8 mouse cellular contexts compared by ENCODE assay signal in genomic region chr1:132298801-132299464, GRCm38 (mm10). TPM values are rescaled to one million over a fixed set of nuclear protein-coding genes. Genes with fewer than 3 reads are reported as not detected.
A peak's percentile ranks its signal among the peaks of the same experiment; 100 is the strongest.
DNase-seq lines count a peak whose midpoint lies in the region; ATAC-seq lines count a peak whose summit lies in the region.

No protein-coding gene starts in this region.

- H3K4me3 ChIP-seq in heart, embryonic 10.5 days = peak overlapping the region; percentile 78
- H3K4me3 ChIP-seq in kidney, embryonic 14.5 days (ENCODE audit: low read length) = peak overlapping the region; percentile 58

- H3K27me3 ChIP-seq in heart, embryonic 10.5 days (ENCODE audit: insufficient read depth, poor library complexity, severe bottlenecking) = peaks cover 89% of the 10 kb centered on the region
- H3K27me3 ChIP-seq in kidney, embryonic 14.5 days (ENCODE audit: control insufficient read depth, insufficient read depth, low read length) = peaks cover 21% of the 10 kb centered on the region

- H3K27ac ChIP-seq in heart, embryonic 10.5 days = peak overlapping the region; percentile 86
- H3K27ac ChIP-seq in kidney, embryonic 14.5 days (ENCODE audit: low read depth, low read length) = no peak overlapping the region

- H3K4me1 ChIP-seq in heart, embryonic 10.5 days = peaks cover 20% of the 10 kb centered on the region
- peaks cover 4% of the 10 kb centered on the region; the same call in 1 of the 2 replicates for H3K4me1 ChIP-seq in kidney, embryonic 14.5 days (ENCODE audit: control insufficient read depth, insufficient read depth, low read length)

- no peaks in the 10 kb centered on the region for H3K9me3 ChIP-seq in heart, embryonic 10.5 days
- no peaks in the 10 kb centered on the region for H3K9me3 ChIP-seq in kidney, embryonic 14.5 days (ENCODE audit: control insufficient read depth, low read length)

- peak; percentile 65 for ATAC-seq in kidney, embryonic 14.5 days (ENCODE audit: low FRiP score, low TSS enrichment)

- peak overlapping the region; percentile 99 for H3K4me2 ChIP-seq in kidney, embryonic 14.5 days (replicated peaks; ENCODE audit: low read depth, low read length)

- H3K36me3 ChIP-seq in heart, embryonic 10.5 days = no peaks in the 10 kb centered on the region
- no peaks in the 10 kb centered on the region for H3K36me3 ChIP-seq in kidney, embryonic 14.5 days (ENCODE audit: control insufficient read depth, insufficient read depth, low read length)

- peak overlapping the region; percentile 60 for H3K9ac ChIP-seq in kidney, embryonic 14.5 days (ENCODE audit: low read depth, low read length)

- DNase-seq in ovary, postnatal 36 days (ENCODE audit: low spot score) = peak; percentile 53
- no peak for DNase-seq in ovary, postnatal 14 days (ENCODE audit: low spot score)
- peak; percentile 38 to 76 for DNase-seq in cerebellum, adult 18-20 months
- no peak for DNase-seq in heart, embryonic 10.5 days (ENCODE audit: low spot score)
- peak; percentile 58 for DNase-seq in lung, postnatal 10 days
- peak; percentile 50 for DNase-seq in right cerebral cortex, postnatal 4 days
- DNase-seq in layer of hippocampus, postnatal 25 days (ENCODE audit: extremely low spot score in 1 of 2, low spot score in 1 of 2) = no peak

- 3% methylated on average over 67 of the region's 71 CpGs for WGBS in heart, embryonic 10.5 days
- WGBS in kidney, embryonic 14.5 days = 2% methylated on average over 61 of the region's 71 CpGs

RNA-seq across cellular contexts. Expression of gene Klhdc8a, which starts 0.5 kb away (rescaled TPM):
- polyA plus RNA-seq in heart, embryonic 10.5 days (2016; fragmentation: Nextera tagmentation; extraction: Ambion mirVana) = 0.26 and 0.60 TPM in 2 replicates
- polyA plus RNA-seq in kidney, embryonic 14.5 days (2014; fragmentation: Nextera tagmentation; extraction: Ambion mirVana) = 1.3 and 1.4 TPM in 2 replicates
- total RNA-seq in layer of hippocampus, postnatal 25 days (2021) = 1 to 10 TPM; 4.2 to 4.6 TPM

RNA-seq across cellular contexts. Expression of gene Nuak2, which starts 17.0 kb away (rescaled TPM):
- 3.0 and 3.4 TPM in 2 replicates for polyA plus RNA-seq in heart, embryonic 10.5 days (2016; fragmentation: Nextera tagmentation; extraction: Ambion mirVana)
- 1.4 and 2.3 TPM in 2 replicates for polyA plus RNA-seq in kidney, embryonic 14.5 days (2014; fragmentation: Nextera tagmentation; extraction: Ambion mirVana)
- total RNA-seq in layer of hippocampus, postnatal 25 days (2021) = under 1 TPM; 0.64 to 0.92 TPM

Comparison
In these comparisons a context has a peak if more than half of its experiments do, and no peak if none do; other contexts are left out.
1. DNase-seq: peak in ovary, postnatal 36 days (single experiment), cerebellum, adult 18-20 months (2 of 2), lung, postnatal 10 days (single experiment) and right cerebral cortex, postnatal 4 days (single experiment); none in ovary, postnatal 14 days (single experiment), heart, embryonic 10.5 days (single experiment) and layer of hippocampus, postnatal 25 days (0 of 2).